Mouse (Mus musculus) E14TG2a.4 (cell line): ENCODE measurements around the gene Ovgp1.
A peak's percentile ranks its signal among the peaks of the same experiment; 100 is the strongest.

ENCODE experiments used
- H3K27me3 ChIP-seq: 2 replicates; pipeline ENCODE4 v1.6.1; 2014; ENCODE audit warnings: low read length, control low read depth; ENCODE audit not compliant: insufficient read depth
- H3K36me3 ChIP-seq: 2 replicates; pipeline ENCODE4 v1.6.1; 2014; ENCODE audit warnings: low read length, control low read depth; ENCODE audit not compliant: insufficient read depth
- H3K4me1 ChIP-seq: replicated peaks from 2 replicates; pipeline ENCODE4 v1.6.1; 2014; ENCODE audit warnings: low read depth, low read length, control low read depth
- H3K4me3 ChIP-seq: replicated peaks from 2 replicates; pipeline ENCODE4 v1.5.1; 2014; ENCODE audit warnings: mild to moderate bottlenecking, low read length
- H3K9me3 ChIP-seq: 2 replicates; pipeline ENCODE4 v1.6.1; 2014; ENCODE audit warnings: low read length, control low read depth
- CTCF ChIP-seq: conservative IDR thresholded peaks from 2 replicates; pipeline ENCODE4 v1.5.1; 2014; ENCODE audit warnings: low read length
- NANOG ChIP-seq: IDR thresholded peaks from 2 replicates; pipeline ENCODE4 v1.6.1; 2014; ENCODE audit warnings: borderline replicate concordance, low read length, mixed read lengths
- POU5F1 ChIP-seq: IDR thresholded peaks from 2 replicates; pipeline ENCODE4 v1.6.1; 2014; ENCODE audit warnings: low read length, borderline replicate concordance

Ovgp1 gene

GRCm38 (mm10) chr3:105935033-105935432 is 38.5 kb upstream of the Ovgp1 start:
- TF ChIP-seq CTCF (no peak), POU5F1 (no peak), NANOG (no peak)
- H3K9me3 ChIP-seq: no peaks in the 10 kb centered on the region
- H3K27me3 ChIP-seq: no peaks in the 10 kb centered on the region
- H3K4me3 ChIP-seq: no peak overlapping the region
- peaks cover 12% of the 10 kb centered on the region for H3K36me3 ChIP-seq
- no peaks in the 10 kb centered on the region for H3K4me1 ChIP-seq

DNA sequence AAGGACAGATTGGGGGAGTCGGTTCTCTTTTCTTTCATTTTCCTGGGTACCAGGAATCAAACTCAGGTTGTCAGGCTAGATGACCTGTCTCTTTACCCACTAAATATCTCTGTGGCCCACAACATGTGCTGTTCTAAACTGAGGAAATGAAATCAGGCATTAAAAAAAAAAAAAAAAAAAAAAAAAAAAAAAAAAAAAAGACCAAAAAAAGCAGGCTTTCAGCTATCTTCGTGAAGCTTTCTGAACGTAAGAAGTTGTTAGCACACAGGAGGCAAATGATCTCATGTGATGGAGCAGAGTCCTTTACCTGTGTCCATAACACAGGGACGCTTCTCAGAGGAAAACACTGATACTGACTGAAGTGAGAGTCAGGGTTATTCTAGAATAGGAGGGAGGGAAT is 37.4 kb upstream of the Ovgp1 start:
- no peaks in the 10 kb centered on the region for H3K27me3 ChIP-seq
- no peak for TF ChIP-seq POU5F1
- TF ChIP-seq CTCF: no peak
- no peak for TF ChIP-seq NANOG
- no peak overlapping the region for H3K4me3 ChIP-seq
- H3K36me3 ChIP-seq: peaks cover 21% of the 10 kb centered on the region
- no peaks in the 10 kb centered on the region for H3K9me3 ChIP-seq
- no peaks in the 10 kb centered on the region for H3K4me1 ChIP-seq

DNA sequence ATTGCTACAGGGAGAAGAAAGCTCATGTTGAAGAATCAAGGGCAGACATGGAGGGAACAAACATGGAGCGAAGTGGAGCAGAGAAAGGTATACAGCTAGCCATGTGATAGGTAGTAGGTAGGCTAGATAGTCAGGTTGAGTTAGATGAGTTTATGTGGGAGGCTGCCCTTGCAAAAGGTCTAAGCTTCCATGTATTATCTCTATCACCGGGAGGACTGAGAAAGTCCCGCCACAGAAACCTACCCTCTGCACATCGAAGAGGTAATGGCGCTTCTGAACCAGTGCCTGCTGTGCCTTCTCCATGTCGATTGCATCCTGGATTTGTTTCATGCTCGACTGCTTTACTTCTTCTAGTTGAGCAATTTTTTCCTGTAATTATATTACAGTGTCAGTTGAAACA is 22.2 kb upstream of the Ovgp1 start:
- H3K4me3 ChIP-seq: no peak overlapping the region
- no peaks in the 10 kb centered on the region for H3K9me3 ChIP-seq
- TF ChIP-seq NANOG: no peak
- no peak for TF ChIP-seq POU5F1
- no peak for TF ChIP-seq CTCF
- H3K36me3 ChIP-seq: peaks cover 97% of the 10 kb centered on the region
- H3K4me1 ChIP-seq: 0 out of 2 replicates have a peak, but pooled peaks cover 4% of the 10 kb centered on the region
- no peaks in the 10 kb centered on the region for H3K27me3 ChIP-seq

DNA sequence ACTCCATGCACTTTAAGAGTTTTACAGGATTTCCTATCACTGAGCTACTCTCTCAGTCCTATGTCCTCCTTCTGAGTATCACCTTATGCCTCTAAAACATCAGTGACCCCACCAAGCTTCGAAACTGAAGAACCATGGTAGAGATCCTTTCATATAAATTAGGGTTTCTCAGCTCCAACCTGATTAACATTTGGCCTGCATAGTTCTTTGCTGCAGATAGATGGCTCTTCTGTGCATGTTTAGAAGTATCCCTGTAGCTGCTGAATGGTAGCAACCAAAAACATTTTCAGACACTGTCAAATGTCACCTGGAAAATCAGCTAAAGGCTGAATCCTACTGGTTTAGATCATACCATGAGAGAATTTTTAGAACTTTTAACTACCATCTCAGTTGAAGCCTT is 16.3 kb upstream of the Ovgp1 start:
- peaks cover 81% of the 10 kb centered on the region for H3K36me3 ChIP-seq
- H3K4me1 ChIP-seq: peaks cover 40% of the 10 kb centered on the region
- H3K9me3 ChIP-seq: no peaks in the 10 kb centered on the region
- 0 out of 2 replicates have a peak overlapping the region, but pooled peaks have one; percentile 3 for H3K4me3 ChIP-seq
- TF ChIP-seq POU5F1 (no peak), CTCF (no peak), NANOG (no peak)
- H3K27me3 ChIP-seq: no peaks in the 10 kb centered on the region

GRCm38 (mm10) chr3:105958204-105958603 is 15.3 kb upstream of the Ovgp1 start:
- H3K9me3 ChIP-seq: no peaks in the 10 kb centered on the region
- peak overlapping the region; percentile 100 for H3K4me3 ChIP-seq
- H3K36me3 ChIP-seq: peaks cover 81% of the 10 kb centered on the region
- H3K27me3 ChIP-seq: no peaks in the 10 kb centered on the region
- no peak for TF ChIP-seq POU5F1
- TF ChIP-seq NANOG: no peak
- no peak for TF ChIP-seq CTCF
- peaks cover 46% of the 10 kb centered on the region for H3K4me1 ChIP-seq

- Histone ChIP-seq H3K27me3 (no peaks in the 10 kb centered on the region), H3K4me3 (peak within 1 kb of the TSS; percentile 100), H3K36me3 (peaks cover 83% of the 10 kb centered on the region), H3K4me1 (peaks cover 46% of the 10 kb centered on the region), H3K9me3 (no peaks in the 10 kb centered on the region)
- TF ChIP-seq CTCF: no peak
- no peak for TF ChIP-seq POU5F1
- no peak for TF ChIP-seq NANOG
Observed at GRCm38 (mm10) chr3:105958974-105959580, 14.4 kb upstream of the Ovgp1 start, which contains the start of gene Wdr77. TSS of gene Wdr77 (plus strand) at chr3:105959369.

DNA sequence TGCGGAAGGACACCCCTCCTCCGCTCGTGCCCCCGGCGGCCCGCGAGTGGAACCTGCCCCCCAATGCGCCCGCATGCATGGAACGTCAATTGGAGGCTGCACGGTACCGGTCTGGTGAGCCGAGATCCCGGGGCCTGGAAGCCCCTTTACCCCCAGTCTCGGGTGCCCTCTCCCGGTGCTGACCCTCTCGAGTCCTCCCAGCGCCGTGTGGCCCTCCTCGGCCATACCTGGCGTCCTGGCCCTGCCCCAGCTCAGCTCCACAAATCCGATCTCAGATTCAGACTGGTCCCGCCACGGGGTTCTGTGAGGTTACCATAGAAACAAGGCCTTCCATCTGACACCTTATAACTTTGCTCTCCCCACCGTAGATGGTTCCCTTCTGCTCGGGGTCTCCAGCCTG is 13.9 kb upstream of the Ovgp1 start:
- Histone ChIP-seq H3K27me3 (no peaks in the 10 kb centered on the region), H3K9me3 (no peaks in the 10 kb centered on the region), H3K36me3 (peaks cover 83% of the 10 kb centered on the region), H3K4me3 (peak overlapping the region; percentile 100), H3K4me1 (peaks cover 46% of the 10 kb centered on the region)
- TF ChIP-seq POU5F1 (no peak), CTCF (no peak), NANOG (no peak)

GRCm38 (mm10) chr3:105959999-105960398 is 13.5 kb upstream of the Ovgp1 start, which contains the start of gene Atp5f1:
TSS of gene Atp5f1 (minus strand) at chr3:105960099.
- peak within 1 kb of the TSS; percentile 100 for H3K4me3 ChIP-seq
- no peaks in the 10 kb centered on the region for H3K27me3 ChIP-seq
- H3K9me3 ChIP-seq: no peaks in the 10 kb centered on the region
- H3K36me3 ChIP-seq: peaks cover 83% of the 10 kb centered on the region
- no peak for TF ChIP-seq NANOG
- no peak for TF ChIP-seq CTCF
- TF ChIP-seq POU5F1: no peak
- H3K4me1 ChIP-seq: peaks cover 50% of the 10 kb centered on the region

- Histone ChIP-seq H3K4me3 (peak overlapping the region; percentile 100), H3K9me3 (no peaks in the 10 kb centered on the region), H3K4me1 (peaks cover 54% of the 10 kb centered on the region), H3K27me3 (no peaks in the 10 kb centered on the region), H3K36me3 (peaks cover 83% of the 10 kb centered on the region)
- TF ChIP-seq NANOG (no peak), POU5F1 (no peak), CTCF (peak; percentile 49)
Observed at GRCm38 (mm10) chr3:105960700-105961099, 12.8 kb upstream of the Ovgp1 start.
